In genomic region chr4:120866211-120866610, GRCm38 (mm10) we compare ENCODE assay signal across 8 mouse cellular contexts. TPM values are rescaled to one million over a fixed set of nuclear protein-coding genes. Genes with fewer than 3 reads are reported as not detected.
DNase-seq lines count a peak whose midpoint lies in the region; ATAC-seq lines count a peak whose summit lies in the region.

No protein-coding gene starts in this region.

- peak; percentile 30 for DNase-seq in CD4-positive, CD25-positive, alpha-beta regulatory T cell, adult 2 months (ENCODE audit: low read depth, low spot score)
- DNase-seq in urinary bladder, postnatal 14 days (ENCODE audit: low spot score): peak; percentile 25
- DNase-seq in urinary bladder, postnatal 10 days (ENCODE audit: low spot score): no peak
- peak; percentile 83 to 84 for DNase-seq in kidney, postnatal 4 days
- DNase-seq in retina, postnatal 1 day: peak; percentile 63
- DNase-seq in right cerebral cortex, adult 2 months (ENCODE audit: low spot score in 2 of 2): no peak

- ATAC-seq in CD4-positive, CD25-positive, alpha-beta regulatory T cell, adult 4 months: no peak
- no peak for ATAC-seq in cerebellum, adult (ENCODE audit: insufficient number of reproducible peaks, low FRiP score, low TSS enrichment)

RNA-seq across cellular contexts. Expression of gene Rims3, which starts 11.6 kb away (rescaled TPM):
- 1 to 10 TPM in 1 of 2 experiments, under 1 TPM in 1; 0.63 to 1.2 TPM for polyA plus RNA-seq in CD4-positive, CD25-positive, alpha-beta regulatory T cell, adult 4 months (2017; shearing (Covaris generic))

RNA-seq across cellular contexts. Expression of gene Nfyc, which starts 34.8 kb away (rescaled TPM):
- 10 to 100 TPM; 64.7 to 67.5 TPM for polyA plus RNA-seq in CD4-positive, CD25-positive, alpha-beta regulatory T cell, adult 4 months (2017; shearing (Covaris generic))

RNA-seq across cellular contexts. Expression of gene Exo5, which starts 58.6 kb away (rescaled TPM):
- polyA plus RNA-seq in CD4-positive, CD25-positive, alpha-beta regulatory T cell, adult 4 months (2017; shearing (Covaris generic)): 10 to 100 TPM; 32.5 to 33.4 TPM

Comparison
In these comparisons a context has a peak if more than half of its experiments do, and no peak if none do; other contexts are left out.
1. DNase-seq: peak in CD4-positive, CD25-positive, alpha-beta regulatory T cell, adult 2 months (single experiment), urinary bladder, postnatal 14 days (single experiment), kidney, postnatal 4 days (2 of 2) and retina, postnatal 1 day (single experiment); none in urinary bladder, postnatal 10 days (single experiment) and right cerebral cortex, adult 2 months (0 of 2).